Mouse (Mus musculus): Measurements from ENCODE around the gene Sord.

Gene Sord

DNA sequence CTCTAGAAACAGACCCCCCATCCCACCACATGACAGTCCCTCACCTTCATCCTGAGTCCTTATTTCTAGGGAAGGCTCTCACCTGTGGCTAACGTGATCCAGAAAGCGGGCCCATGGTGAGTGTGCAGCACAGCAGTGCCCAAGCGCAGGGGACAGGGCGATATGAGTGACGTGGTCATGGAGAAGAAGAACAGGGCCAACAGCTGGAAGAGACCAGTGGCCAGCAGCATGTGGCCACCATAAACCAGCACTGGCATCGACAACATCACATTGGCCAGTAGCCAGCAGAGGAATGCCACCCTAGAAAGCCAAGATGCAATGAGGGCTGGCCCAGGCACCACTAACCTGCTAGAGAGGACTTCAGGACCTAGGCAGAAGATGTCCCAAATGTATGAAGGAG is 70.0 kb downstream of the Sord start:
- DNase-seq, result no peak

- no peak for DNase-seq
Observed at GRCm38 (mm10) chr2:122305097-122305892, 70.7 kb downstream of the Sord start.

DNA sequence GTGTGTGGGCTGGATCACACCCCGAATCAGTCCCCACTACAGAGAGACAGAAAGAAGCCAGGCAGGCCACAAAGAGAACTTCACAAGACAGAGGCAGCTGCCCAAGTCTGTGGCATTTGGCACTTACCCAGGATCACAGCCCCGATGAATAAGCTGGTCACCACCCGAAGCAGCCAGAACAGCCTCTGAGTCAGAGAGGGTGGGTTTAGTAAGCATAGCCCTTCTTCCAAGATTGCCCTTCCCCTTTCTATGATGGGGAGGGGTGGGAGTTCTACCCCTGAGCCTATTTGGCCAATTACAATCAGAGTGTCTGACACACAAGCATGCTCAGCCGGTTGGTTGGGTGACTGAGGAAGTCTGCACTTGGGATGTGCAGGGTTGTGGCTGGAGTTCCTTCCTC is 71.6 kb downstream of the Sord start:
- DNase-seq, result no peak

GRCm38 (mm10) chr2:122309647-122310046 is 75.1 kb downstream of the Sord start:
- no peak for DNase-seq

- no peak for DNase-seq
Observed at GRCm38 (mm10) chr2:122311561-122311960, 77.0 kb downstream of the Sord start.

DNA sequence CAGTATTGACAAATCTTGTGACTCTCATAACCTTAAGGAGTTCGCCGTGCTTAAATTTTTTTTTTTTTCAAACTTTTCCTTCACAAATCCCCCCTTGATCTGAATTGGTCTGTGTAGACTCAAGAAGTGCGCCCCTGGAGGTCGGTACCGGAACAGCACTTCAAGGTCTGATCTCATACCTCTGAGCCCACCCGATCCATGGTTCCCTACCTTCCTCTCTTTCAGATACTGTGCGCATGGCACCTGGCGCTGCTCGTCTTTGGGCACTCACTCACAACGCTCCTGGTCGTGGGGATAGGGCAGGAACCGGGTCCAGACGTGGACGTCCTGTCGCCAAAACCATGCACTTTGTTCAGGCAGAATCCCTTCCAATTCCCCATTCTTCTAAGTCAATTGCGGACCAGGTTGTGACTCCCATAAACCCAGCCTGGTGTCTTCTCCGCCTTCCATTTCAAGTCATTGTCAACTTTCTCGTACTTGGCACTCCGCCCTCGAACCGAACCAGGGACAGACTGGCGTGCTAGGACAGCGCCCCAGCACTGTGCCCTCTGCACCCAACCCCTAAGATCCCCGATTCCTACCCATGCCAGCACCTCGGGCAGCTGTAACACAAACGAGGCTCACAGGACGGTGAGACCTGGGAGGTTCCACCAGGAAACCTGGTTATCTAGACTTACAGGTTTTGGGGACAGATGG is 78.3 kb downstream of the Sord start:
- DNase-seq, result peak; percentile 77

DNA sequence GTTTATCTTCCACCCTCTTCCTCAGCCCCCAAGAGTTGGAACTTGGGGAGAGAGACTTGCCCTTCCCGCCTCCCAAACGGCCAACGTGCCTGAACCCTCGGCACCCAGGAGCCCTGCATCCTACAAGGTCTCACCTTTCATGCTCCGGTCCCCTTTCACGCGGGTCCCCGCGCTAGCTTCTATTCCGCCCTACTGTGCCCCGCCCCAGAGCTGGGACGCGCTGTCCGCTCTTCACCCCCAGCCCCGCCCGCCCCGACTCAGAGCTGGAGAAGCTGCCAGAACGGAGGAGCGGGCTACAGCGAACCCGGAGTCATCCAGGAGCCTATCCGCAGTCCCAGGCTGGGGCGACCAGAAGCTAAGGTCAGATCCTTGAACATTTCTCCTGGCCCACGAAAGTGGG is 79.0 kb downstream of the Sord start, which contains the start of gene Duoxa1:
TSS of gene Duoxa1 (minus strand) at position 195 of the 400 bp plus-strand sequence.
- no peak for DNase-seq

Measured in right cerebral cortex, postnatal 14 days (tissue).